Mouse (Mus musculus) stomach, postnatal 0 days (tissue): Measurements from ENCODE around the gene Clk3.

ENCODE experiments used
- CTCF ChIP-seq: IDR thresholded peaks from 2 replicates; pipeline ENCODE4 v1.5.1; 2016; ENCODE audit warnings: antibody characterized with exemption, low read depth, mild to moderate bottlenecking, moderate library complexity
- EP300 ChIP-seq: optimal IDR thresholded peaks from 2 replicates; pipeline ENCODE3; 2016; ENCODE audit warnings: antibody characterized with exemption

DNA sequence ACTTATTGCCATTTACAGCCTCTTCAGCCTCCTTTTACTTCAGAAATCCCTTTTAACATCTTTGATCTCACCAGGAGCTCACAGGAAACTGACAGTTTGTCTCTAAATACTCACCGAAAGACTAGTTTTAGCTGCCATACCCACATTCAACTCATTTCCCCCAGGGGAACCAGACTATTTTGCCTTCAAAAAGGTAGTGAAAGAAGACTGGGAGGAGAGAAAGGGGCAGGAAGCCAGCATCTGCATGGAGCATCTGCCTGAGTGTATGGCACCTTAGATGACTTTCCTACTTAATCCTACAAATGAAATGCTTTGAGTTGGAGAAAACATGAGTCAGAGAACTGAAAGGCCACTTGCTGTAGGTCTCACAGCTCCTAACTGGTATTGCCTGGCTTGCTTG lies 48.4 kb upstream of the Clk3 start:
- TF ChIP-seq EP300 (no peak), CTCF (no peak)
